Mouse (Mus musculus) ES-E14 (cell line): ENCODE results near the gene Dgkk.

Experiments
- ZC3H11A ChIP-seq: IDR thresholded peaks from 2 replicates; pipeline ENCODE4 v1.6.1; 2012; ENCODE audit warnings: low read depth, mild to moderate bottlenecking, inconsistent platforms, low read length, borderline replicate concordance
- ZNF384 ChIP-seq: IDR thresholded peaks from 2 replicates; pipeline ENCODE4 v1.6.1; 2012; ENCODE audit warnings: low read depth, low read length, inconsistent platforms

DNA sequence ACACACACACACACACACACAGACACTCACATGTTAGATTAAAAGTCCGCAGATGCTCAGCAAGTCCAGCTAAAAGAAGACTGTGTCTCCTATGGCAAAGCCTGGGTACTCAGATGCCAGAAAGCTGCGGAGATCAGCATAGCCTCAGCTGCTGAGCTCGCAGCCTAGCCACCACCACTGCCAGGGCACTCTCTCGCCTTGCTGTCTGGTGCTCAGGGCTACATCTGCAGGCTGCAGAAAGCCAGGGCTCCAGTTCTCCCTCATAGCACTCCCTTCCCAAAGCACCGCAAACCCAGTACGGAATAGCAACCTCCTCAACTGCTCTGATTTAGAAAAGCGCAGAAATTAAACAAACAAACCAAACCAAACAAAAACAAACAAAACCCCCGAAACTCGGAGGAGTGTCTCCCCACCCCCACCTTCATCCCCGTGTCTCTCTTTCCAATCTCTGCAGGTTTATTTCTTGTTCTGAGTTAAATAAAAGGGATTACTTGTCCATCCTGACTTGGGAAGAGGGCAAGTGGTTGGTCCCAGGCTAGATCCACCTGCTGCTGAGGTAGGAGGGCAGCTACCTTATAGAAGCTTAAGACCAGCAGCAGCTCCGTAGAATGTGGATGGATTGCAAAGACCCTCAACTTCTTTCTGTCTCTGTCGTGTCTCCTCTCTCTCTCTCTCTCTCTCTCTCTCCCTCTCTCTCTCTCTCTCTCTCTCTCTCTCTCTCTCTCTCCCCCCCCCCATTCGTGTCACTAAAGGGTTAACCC, 1.4 kb upstream of the Dgkk start:
- TF ChIP-seq ZC3H11A (no peak), ZNF384 (no peak)
